Mouse (Mus musculus) liver, embryonic 14.5 days (tissue): ENCODE measurements around the gene Arnt2.

Source experiments
- CTCF ChIP-seq: IDR thresholded peaks from 2 replicates; pipeline ENCODE4 v1.5.1; 2016; ENCODE audit warnings: antibody characterized with exemption, low read depth, control low read depth
- EP300 ChIP-seq: IDR thresholded peaks from 2 replicates; pipeline ENCODE4 v1.6.1; 2016; ENCODE audit warnings: antibody characterized with exemption, low read depth

DNA sequence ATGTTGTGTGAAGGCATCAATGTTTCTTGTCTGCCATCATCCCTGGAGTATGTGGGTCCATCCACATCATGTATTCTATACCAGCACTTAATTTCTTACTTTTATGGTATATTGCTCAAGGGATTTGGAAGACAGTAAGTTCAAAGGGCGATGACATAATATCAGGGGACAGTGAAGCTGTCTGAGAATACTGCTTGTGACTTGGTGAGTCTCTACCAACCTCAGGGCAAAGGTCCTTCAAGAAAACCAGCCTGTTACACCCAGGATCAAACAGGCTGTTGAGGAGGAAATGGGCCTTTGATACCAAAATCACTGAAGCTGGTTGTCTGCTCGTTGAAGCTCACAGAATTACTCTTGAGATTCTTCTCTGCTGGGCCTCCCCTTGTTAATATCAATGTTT is 55.1 kb downstream of the Arnt2 start:
- TF ChIP-seq CTCF (no peak), EP300 (no peak)
